Mouse (Mus musculus): ENCODE data around the gene Gm20388. TPM values are rescaled to one million over a fixed set of nuclear protein-coding genes. Genes with fewer than 3 reads are reported as not detected.

The Gm20388 gene
- polyA plus RNA-seq, 1 experiment: 49.7 TPM

DNA sequence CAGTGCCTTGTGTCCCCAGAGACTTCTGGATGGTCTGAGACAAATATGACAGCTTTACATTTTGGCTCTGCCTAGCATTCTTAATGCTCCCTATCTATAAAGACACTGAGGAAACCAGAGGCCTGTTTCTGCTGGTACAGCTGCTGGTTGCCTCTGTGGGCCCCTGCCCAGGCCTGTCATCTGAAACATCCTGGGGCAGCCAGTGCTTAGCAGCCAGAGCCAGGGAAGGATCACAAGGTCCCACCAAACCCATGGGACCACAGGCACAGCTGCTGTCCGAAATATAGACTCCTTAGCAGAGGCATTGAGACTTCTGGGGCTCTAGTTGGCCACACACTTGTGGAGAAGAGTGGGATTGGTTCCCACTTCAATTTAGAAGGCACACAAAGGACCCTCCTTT, 2874.1 kb downstream of the Gm20388 start:
- Histone ChIP-seq H3K27me3 (replicated peaks; ENCODE audit: control insufficient read depth, insufficient read depth, low read length) (no peaks in the 10 kb centered on the region), H3K27ac (ENCODE audit: insufficient read depth, low read depth, low read length) (no peak overlapping the region), H3K4me1 (ENCODE audit: control insufficient read depth, insufficient read depth, low read length) (0 out of 2 replicates have a peak, but pooled peaks cover 2% of the 10 kb centered on the region), H3K36me3 (ENCODE audit: control insufficient read depth, insufficient read depth, low read length) (no peaks in the 10 kb centered on the region), H3K4me3 (ENCODE audit: insufficient read depth, low read depth, low read length) (no peak overlapping the region)
- TF ChIP-seq POLR2A (IDR thresholded peaks at IDR 0.05; ENCODE audit: low read depth, low read length): no peak
- TF ChIP-seq CTCF (conservative IDR thresholded peaks at IDR 0.05; ENCODE audit: insufficient read depth, insufficient read length, low read depth, low read length): no peak
- WGBS: 91% methylated on average over 1 of the region's 1 CpGs
- no peak for DNase-seq

GRCm38 (mm10) chr8:122789796-122790195, 2879.2 kb downstream of the Gm20388 start:
- no peak overlapping the region for H3K4me3 ChIP-seq (ENCODE audit: insufficient read depth, low read depth, low read length)
- no peaks in the 10 kb centered on the region for H3K36me3 ChIP-seq (ENCODE audit: control insufficient read depth, insufficient read depth, low read length)
- TF ChIP-seq POLR2A (IDR thresholded peaks at IDR 0.05; ENCODE audit: low read depth, low read length): no peak
- TF ChIP-seq CTCF (conservative IDR thresholded peaks at IDR 0.05; ENCODE audit: insufficient read depth, insufficient read length, low read depth, low read length): no peak
- peaks cover 2% of the 10 kb centered on the region; the same call in 1 of the 2 replicates for H3K4me1 ChIP-seq (ENCODE audit: control insufficient read depth, insufficient read depth, low read length)
- WGBS: 59% methylated on average over 5 of the region's 5 CpGs
- H3K27me3 ChIP-seq (replicated peaks; ENCODE audit: control insufficient read depth, insufficient read depth, low read length): no peaks in the 10 kb centered on the region
- peak; percentile 91 for DNase-seq
- H3K27ac ChIP-seq (ENCODE audit: insufficient read depth, low read depth, low read length): peak overlapping the region; percentile 66

DNA sequence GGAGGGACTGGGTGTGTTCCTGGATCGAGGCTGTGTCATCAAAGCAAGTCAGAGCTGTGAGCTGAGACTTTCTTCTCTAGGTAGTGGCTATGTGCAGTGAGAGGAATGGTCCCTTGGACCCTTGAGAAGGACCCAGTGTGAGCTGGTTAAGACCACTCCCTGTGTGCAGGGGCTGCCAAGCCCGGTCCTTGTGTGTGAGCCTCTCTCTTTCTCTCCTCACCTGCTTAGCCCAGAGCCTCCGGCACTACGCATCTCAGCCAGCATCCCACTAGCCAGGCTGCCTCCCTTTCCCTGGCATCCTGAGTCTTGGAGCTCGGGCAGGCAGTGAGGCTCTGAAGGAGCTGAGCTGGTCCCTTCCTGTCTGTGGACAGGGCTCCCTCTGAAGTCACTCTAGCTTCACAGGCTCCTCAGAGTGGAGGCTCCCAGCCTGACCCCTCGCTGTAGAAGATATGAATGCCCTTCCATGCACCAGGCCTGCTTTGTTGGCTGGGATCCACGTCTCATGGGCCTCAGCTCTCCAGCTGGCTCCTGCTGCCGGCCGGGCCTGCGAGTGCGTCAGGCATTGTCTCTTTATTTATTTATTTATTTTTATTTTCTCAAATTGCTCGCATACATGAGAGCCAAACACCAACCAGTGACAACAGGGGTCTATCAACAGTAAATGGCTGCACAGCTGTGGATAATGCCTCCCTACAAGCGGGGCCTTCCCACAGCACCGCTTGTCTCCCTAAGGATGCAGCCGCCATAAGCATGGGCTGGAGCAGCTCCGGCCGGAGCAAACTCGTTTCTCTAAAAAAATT, 2882.9 kb downstream of the Gm20388 start:
- H3K36me3 ChIP-seq (ENCODE audit: control insufficient read depth, insufficient read depth, low read length): no peaks in the 10 kb centered on the region
- WGBS: 75% methylated on average over 18 of the region's 18 CpGs
- peaks cover 2% of the 10 kb centered on the region; the same call in 1 of the 2 replicates for H3K4me1 ChIP-seq (ENCODE audit: control insufficient read depth, insufficient read depth, low read length)
- peak; percentile 38 for DNase-seq
- no peaks in the 10 kb centered on the region for H3K27me3 ChIP-seq (replicated peaks; ENCODE audit: control insufficient read depth, insufficient read depth, low read length)
- no peak overlapping the region for H3K4me3 ChIP-seq (ENCODE audit: insufficient read depth, low read depth, low read length)
- TF ChIP-seq CTCF (conservative IDR thresholded peaks at IDR 0.05; ENCODE audit: insufficient read depth, insufficient read length, low read depth, low read length) (no peak), POLR2A (IDR thresholded peaks at IDR 0.05; ENCODE audit: low read depth, low read length) (no peak)
- H3K27ac ChIP-seq (ENCODE audit: insufficient read depth, low read depth, low read length): no peak overlapping the region

DNA sequence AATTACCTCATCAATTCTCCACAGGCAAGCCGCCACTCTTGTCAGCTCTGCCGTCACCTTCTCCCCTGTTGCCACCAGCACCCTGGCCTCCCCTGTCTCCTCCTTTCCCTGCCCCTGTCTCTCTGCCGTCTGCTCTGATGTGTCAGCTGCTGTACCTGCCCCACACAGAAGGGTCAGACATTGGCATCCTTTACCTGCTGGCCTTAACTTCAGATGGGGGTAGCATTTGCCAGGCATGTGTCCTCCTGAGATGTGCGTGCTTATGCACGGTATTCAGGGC, 2883.5 kb downstream of the Gm20388 start:
- WGBS: 84% methylated on average over 5 of the region's 5 CpGs
- TF ChIP-seq CTCF (conservative IDR thresholded peaks at IDR 0.05; ENCODE audit: insufficient read depth, insufficient read length, low read depth, low read length) (no peak), POLR2A (IDR thresholded peaks at IDR 0.05; ENCODE audit: low read depth, low read length) (no peak)
- no peaks in the 10 kb centered on the region for H3K36me3 ChIP-seq (ENCODE audit: control insufficient read depth, insufficient read depth, low read length)
- no peak overlapping the region for H3K27ac ChIP-seq (ENCODE audit: insufficient read depth, low read depth, low read length)
- no peaks in the 10 kb centered on the region for H3K27me3 ChIP-seq (replicated peaks; ENCODE audit: control insufficient read depth, insufficient read depth, low read length)
- no peak for DNase-seq
- no peak overlapping the region for H3K4me3 ChIP-seq (ENCODE audit: insufficient read depth, low read depth, low read length)
- H3K4me1 ChIP-seq (ENCODE audit: control insufficient read depth, insufficient read depth, low read length): peaks cover 2% of the 10 kb centered on the region; the same call in 1 of the 2 replicates

DNA sequence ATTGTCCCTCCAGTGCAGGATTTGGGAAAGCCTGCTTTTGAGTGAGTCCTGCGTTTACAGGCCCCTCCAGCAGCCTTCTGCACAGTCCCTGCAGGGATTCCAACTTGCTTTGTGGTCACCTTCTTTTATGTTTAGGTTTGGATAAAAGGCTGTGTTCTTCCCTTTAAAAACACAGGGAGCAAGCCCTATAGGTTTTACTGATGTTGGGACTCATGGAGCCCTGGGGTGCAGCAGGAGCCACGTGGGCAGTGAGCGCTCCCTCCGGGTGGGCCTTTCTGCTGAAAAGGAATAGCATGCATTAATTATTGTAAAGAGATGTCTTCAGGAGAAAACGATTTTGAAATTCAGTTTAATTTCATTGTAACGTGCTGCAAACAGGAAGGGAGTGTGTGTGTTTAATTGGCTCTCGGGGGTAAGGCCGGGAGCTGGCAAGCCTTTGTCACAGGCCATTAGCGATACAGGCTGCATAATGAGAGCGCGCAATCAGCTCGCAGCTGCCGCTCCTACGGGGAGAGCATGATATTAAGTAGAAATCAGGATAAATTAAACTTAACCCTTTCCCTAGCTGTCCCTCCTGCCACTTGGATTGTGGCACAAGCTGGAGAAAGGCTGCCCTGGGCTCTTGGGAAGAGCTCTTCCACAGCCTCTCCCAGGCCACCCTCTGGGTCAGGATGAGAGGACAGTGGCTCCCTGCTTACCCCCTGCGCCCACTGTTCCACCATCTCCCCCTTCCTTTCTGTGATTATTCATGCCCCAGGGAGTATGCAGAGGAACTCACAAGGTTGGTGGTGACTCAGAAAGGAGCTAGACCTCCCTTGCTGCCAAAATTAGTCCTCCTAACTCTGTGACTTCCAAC, 2893.5 kb downstream of the Gm20388 start:
- DNase-seq: no peak
- TF ChIP-seq CTCF (conservative IDR thresholded peaks at IDR 0.05; ENCODE audit: insufficient read depth, insufficient read length, low read depth, low read length): no peak
- no peak for TF ChIP-seq POLR2A (IDR thresholded peaks at IDR 0.05; ENCODE audit: low read depth, low read length)

DNA sequence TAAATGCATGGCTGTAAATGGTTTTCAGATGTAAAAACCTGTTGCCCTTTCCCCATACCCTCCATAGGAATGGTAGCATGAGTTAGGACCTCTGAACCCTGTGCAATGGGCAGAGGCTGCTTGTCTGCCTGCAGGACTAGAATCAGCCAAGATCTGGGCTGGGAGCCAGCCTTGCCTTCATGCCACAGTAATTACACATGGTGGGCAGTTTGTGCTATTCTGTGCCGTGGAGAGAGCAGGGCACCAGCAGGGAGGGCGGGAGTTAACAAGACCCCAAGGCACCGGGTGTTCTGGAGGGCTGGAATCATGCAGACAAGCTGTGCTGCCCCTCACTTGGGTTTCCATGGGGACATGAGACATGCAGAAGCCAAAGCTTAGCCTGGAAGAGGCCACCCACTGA, 2894.7 kb downstream of the Gm20388 start:
- no peaks in the 10 kb centered on the region for H3K4me1 ChIP-seq (ENCODE audit: control insufficient read depth, insufficient read depth, low read length)
- H3K36me3 ChIP-seq (ENCODE audit: control insufficient read depth, insufficient read depth, low read length): no peaks in the 10 kb centered on the region
- H3K27ac ChIP-seq (ENCODE audit: insufficient read depth, low read depth, low read length): no peak overlapping the region
- DNase-seq: peak; percentile 83
- no peak overlapping the region for H3K4me3 ChIP-seq (ENCODE audit: insufficient read depth, low read depth, low read length)
- TF ChIP-seq POLR2A (IDR thresholded peaks at IDR 0.05; ENCODE audit: low read depth, low read length) (no peak), CTCF (conservative IDR thresholded peaks at IDR 0.05; ENCODE audit: insufficient read depth, insufficient read length, low read depth, low read length) (no peak)
- whole genome bisulfite sequencing: 43% methylated on average over 3 of the region's 3 CpGs
- H3K27me3 ChIP-seq (replicated peaks; ENCODE audit: control insufficient read depth, insufficient read depth, low read length): no peaks in the 10 kb centered on the region

More for the DNA sequence above, 2893.5 kb downstream of the Gm20388 start:
- Histone ChIP-seq H3K4me1 (ENCODE audit: control insufficient read depth, insufficient read depth, low read length) (no peaks in the 10 kb centered on the region), H3K27me3 (replicated peaks; ENCODE audit: control insufficient read depth, insufficient read depth, low read length) (no peaks in the 10 kb centered on the region), H3K27ac (ENCODE audit: insufficient read depth, low read depth, low read length) (no peak overlapping the region), H3K36me3 (ENCODE audit: control insufficient read depth, insufficient read depth, low read length) (no peaks in the 10 kb centered on the region), H3K4me3 (ENCODE audit: insufficient read depth, low read depth, low read length) (no peak overlapping the region)
- 63% methylated on average over 15 of the region's 15 CpGs for WGBS

- H3K27ac ChIP-seq (ENCODE audit: insufficient read depth, low read depth, low read length): no peak overlapping the region
- WGBS: 70% methylated on average over 7 of the region's 7 CpGs
- H3K4me1 ChIP-seq (ENCODE audit: control insufficient read depth, insufficient read depth, low read length): no peaks in the 10 kb centered on the region
- no peaks in the 10 kb centered on the region for H3K36me3 ChIP-seq (ENCODE audit: control insufficient read depth, insufficient read depth, low read length)
- no peak overlapping the region for H3K4me3 ChIP-seq (ENCODE audit: insufficient read depth, low read depth, low read length)
- H3K27me3 ChIP-seq (replicated peaks; ENCODE audit: control insufficient read depth, insufficient read depth, low read length): no peaks in the 10 kb centered on the region
- DNase-seq: no peak
- TF ChIP-seq CTCF (conservative IDR thresholded peaks at IDR 0.05; ENCODE audit: insufficient read depth, insufficient read length, low read depth, low read length): no peak
- no peak for TF ChIP-seq POLR2A (IDR thresholded peaks at IDR 0.05; ENCODE audit: low read depth, low read length)
Measured at GRCm38 (mm10) chr8:122806956-122807538, 2896.4 kb downstream of the Gm20388 start.

Measured in kidney, adult 2 months (tissue).